Mouse (Mus musculus) kidney, adult 9 months (tissue): Measurements from ENCODE around the gene 4931429L15Rik.

Source experiments
- DNase-seq: peaks from one replicate; pipeline ENCODE4 v3.0.0; 2022

Gene 4931429L15Rik

GRCm38 (mm10) chr9:46327706-46328571, 8.2 kb upstream of the 4931429L15Rik start:
- no peak for DNase-seq

DNA sequence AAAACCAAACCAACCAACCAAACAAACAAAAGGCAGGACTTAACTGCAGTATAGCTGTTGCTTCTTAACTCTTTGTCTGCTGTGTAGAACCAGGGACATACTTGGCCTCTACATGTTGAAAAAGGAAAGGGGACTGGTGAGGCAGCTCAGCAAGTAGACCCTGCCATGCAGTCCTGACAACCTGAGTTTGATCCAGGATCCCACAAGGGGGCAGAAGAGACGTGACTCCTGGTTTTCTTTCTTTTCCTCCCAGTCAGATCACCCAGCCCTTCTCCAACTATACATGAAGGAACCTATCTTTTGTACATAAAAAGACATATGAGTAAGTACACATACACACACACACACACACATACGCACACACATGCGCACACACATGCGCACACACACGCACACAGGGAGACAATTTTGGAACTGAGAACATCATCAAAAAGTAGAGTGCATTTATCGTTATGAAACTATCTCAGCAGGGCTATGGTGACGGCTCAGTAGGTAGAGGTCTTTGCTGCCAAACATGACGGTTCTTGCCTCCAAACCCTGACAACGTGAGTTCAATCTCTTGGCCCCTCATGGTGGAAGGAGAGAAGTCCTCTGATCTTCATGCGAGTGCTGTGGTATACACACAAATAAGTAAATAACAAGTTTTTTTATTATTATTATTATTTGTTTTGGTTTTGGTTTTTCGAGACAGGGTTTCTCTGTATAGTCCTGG, 7.1 kb upstream of the 4931429L15Rik start:
- DNase-seq, result no peak

- no peak for DNase-seq
These were observed 675 bp upstream of the 4931429L15Rik start for GRCm38 (mm10) chr9:46320461-46320860.

- DNase-seq, result no peak
These were observed 1.8 kb downstream of the 4931429L15Rik start for GRCm38 (mm10) chr9:46317957-46318356.

DNA sequence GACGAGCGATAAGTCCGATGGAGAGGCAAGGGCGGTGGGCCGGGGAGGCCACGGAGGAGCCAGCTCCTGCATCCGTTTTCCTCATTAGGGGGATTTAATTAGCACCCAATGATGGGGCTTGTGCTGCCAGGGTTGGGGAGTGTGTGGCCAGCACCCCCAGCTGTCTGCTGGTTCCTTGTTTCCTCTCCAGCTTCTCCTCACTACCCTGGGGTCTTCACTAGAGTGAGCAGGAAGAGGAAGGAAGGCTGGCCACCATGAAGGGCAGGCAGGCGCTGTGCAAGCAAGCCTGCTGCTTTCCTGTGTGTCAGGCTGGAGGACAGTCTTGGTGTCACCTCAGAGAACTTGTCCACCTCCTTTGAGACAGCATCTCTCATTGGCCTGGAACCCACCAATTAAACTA, 2.9 kb downstream of the 4931429L15Rik start:
- DNase-seq, result no peak

GRCm38 (mm10) chr9:46316388-46316787, 3.4 kb downstream of the 4931429L15Rik start:
- DNase-seq, result no peak

DNA sequence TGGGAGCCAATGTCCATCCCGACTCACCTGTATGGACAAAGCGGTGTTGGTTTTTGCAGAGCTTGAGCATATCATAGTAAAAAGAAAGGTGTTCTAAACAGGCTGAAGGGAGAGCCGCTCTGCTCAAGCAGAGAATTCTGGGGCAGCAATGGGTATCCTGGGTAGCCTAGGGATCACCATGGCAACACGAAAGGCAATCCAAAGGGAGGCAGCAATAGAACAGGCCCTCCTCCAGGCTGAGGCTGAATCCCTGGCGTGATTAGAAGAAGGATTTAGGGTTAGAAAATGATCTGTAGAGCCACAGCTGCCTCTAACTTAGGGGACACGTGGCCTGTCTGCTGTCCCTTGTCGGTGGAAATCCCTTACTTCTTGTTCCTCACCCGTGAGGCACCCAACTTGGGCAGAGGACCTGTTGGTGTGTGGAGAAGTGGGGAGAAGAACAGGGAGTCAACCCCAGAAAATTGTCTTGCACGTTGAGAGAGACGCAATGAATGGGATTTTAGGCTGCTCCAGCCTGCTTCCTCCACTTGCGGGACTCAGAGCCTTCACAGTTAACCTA, 3.9 kb downstream of the 4931429L15Rik start:
- no peak for DNase-seq

DNA sequence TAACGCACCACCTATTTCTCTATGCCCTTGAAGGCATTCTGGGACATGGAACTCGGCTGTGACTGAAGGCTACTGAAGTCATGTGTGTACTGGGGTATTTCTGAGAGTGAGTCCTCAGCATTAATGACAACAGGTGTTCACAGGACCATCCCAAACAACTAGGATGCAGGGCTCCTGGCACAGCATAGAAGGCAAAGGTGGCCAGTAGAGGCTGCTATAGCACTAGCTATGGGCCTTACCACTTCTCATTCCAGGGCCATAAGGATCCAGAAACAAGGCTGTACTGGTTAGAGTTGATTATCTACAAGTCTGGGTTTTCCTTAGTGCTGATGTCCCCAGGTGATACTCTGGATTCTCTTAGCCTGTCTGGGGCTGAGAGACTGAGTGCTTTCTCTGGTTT, 4.9 kb downstream of the 4931429L15Rik start:
- DNase-seq, result no peak

- DNase-seq, result peak; percentile 68
These were observed 5.3 kb downstream of the 4931429L15Rik start for GRCm38 (mm10) chr9:46314507-46314906.

DNA sequence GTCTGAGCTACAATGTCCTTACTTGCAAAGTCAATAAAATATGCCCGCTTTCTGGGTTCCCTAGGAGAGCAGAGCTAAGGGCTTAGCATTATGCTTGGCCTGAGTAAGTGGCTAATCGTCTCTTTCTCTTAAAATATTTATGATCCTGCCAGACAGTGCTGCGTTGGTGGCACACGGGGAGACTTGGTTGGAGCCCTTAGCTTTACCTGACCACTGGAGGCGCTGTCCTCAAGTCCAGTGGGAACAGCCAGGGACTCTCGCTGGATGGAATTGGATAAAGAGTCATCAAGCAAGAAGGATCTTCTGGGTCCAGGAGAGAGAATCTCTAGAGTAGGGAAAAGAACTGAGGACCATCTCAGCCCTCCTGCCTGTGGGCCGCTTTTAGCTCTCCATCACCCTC, 10.7 kb downstream of the 4931429L15Rik start:
- DNase-seq, result peak; percentile 19

DNA sequence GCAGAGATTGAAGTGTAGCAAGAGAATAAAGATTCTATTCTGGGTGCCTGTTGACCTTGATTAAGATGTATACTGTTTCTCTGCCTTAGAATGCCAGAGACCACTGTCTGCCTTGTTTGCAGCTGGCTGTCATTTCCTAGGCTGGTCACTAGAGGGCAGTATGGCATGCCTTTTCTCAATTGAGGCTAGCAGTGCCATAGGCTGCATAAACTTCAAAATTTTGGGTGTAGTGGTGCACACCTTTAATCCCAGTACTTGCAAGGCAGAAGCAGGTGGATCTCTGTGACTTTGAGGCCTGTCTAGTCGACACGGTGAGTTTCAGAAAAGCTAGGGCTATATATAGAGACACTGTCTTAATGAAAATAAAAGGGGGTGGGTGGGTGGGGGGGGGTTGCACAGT, 17.6 kb downstream of the 4931429L15Rik start:
- DNase-seq, result peak; percentile 48

DNA sequence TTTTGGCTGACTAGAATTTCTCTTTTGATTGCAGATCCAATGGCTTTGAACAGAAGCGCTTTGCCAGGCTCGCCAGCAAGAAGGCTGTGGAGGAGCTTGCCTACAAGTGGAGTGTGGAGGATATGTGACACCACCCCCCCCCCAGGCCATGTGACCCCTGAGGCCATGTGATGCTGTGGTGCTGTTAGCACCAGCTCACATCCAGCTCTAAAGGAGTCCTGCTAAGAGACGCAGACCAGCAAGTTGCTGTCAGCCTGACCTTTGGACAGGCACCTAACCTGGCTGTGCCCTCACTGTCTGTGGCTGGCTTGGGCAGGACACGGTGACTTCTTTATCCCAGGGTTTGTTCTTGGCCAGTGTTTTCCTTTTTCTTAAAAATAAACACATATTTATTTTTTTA, 21.4 kb downstream of the 4931429L15Rik start:
- DNase-seq, result peak; percentile 19

- peak; percentile 92 for DNase-seq
These were observed 37.0 kb downstream of the 4931429L15Rik start, which contains the start of gene Bud13 for GRCm38 (mm10) chr9:46282631-46283436. Bud13 (plus strand) TSS chr9:46283008.

- DNase-seq, result no peak
These were observed 45.3 kb downstream of the 4931429L15Rik start for GRCm38 (mm10) chr9:46274494-46274893.

DNA sequence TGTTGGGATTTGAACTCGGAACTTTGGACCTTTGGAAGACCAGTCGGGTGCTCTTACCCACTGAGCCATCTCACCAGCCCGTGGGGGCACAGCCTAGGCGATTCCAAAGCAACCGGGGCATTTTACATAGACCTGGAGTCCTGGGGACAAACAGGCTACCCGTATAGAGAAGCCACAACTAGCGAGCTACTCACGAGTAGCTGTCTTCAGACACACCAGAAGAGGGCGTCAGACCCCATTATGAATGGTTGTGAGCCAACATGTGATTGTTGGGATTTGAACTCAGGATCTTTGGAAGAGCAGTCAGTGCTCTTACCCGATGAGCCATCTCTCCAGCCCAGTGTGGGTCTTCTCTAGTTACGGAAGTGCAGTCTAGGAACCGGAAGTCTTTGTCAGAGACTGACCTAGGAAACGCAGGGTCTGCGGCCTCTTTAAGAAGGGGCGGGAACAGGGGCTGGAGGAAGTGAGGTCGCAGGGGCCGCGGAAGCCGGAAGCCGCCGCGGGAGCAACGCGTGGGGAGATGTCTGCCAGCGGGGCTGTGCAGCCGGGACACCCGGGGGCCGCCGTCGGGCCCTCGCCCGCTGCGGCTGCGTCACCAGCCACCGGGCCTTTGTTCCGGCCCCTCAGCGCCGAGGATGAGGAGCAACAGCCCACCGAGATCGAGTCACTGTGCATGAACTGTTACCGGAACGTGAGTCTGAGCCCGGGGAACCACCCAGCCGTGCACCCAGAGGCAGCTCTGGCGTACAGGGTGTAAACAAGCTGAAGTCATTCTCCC, 46.9 kb downstream of the 4931429L15Rik start, which contains the start of gene Zpr1:
Gene Zpr1 (plus strand): TSS at position 388 of the 778 bp plus-strand sequence.
- peak; percentile 93 for DNase-seq

DNA sequence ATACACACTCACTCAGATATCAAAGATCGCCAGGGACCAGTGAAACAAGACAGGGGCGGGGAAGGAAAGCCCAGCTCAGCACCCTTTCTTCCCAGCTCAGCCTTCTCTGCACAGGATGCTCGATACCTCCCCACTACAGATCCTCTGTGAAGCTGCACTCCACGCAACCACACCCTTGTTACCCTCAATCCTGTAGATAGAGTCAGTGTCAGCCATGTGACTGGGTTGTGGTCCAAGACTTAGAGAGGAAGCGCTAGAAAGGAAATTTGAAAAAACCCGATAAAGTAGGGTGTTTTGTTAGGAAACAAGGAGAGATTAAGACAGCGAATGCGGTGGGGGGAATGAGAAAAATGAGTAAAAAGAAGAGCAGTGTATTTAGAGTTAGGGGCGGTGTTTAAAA, 47.7 kb downstream of the 4931429L15Rik start:
- DNase-seq, result no peak

DNA sequence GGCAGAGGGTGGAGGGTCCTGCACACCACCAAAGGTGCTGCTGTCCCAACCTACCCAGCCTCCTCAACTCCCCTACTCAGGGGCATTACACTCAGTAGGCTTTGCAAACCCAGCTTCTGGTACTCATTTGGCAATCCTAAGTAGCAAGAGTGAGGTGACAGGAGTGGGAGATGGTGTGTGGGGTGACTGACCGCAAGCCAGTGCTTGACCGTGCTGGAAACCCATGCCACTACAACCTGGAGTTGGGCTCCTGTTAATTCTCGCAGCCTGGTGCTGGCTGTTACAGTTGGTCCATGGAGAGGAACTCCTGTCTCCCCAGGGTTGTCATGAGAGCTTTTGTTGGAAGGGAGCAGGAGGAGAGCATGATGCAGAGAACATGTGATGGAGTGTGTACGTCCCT, 49.0 kb downstream of the 4931429L15Rik start:
- DNase-seq, result no peak

DNA sequence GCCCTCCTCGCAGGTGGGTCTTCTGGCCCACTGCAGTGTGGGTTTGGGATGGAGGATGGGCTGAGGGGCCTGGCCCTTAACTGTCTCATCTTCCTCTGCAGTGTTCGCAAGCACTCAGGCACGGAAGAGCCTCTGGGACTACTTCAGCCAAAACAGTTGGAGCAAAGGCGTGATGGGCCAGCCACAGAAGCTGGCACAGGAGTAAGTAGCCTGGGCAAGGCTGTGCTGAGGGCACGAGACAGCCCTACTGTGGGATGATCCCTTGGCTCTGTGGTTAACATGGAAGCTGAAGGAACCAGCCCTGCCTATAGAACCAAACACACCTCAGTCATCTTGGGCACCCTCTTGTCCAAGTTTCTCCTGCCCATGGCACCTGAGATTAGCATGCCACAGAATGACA, 50.7 kb downstream of the 4931429L15Rik start:
- DNase-seq, result no peak

GRCm38 (mm10) chr9:46268343-46268873, 51.4 kb downstream of the 4931429L15Rik start, which contains the start of gene Apoa5:
Apoa5 (plus strand) TSS chr9:46268633.
- no peak for DNase-seq

GRCm38 (mm10) chr9:46261131-46261530, 58.7 kb downstream of the 4931429L15Rik start:
- DNase-seq, result no peak

GRCm38 (mm10) chr9:46259111-46259510, 60.7 kb downstream of the 4931429L15Rik start:
- no peak for DNase-seq

- DNase-seq, result no peak
These were observed 62.2 kb downstream of the 4931429L15Rik start for GRCm38 (mm10) chr9:46257546-46257945.
